Mouse (Mus musculus): Measurements from ENCODE around the gene Exoc5.
A peak's percentile ranks its signal among the peaks of the same experiment; 100 is the strongest.

The Exoc5 gene

DNA sequence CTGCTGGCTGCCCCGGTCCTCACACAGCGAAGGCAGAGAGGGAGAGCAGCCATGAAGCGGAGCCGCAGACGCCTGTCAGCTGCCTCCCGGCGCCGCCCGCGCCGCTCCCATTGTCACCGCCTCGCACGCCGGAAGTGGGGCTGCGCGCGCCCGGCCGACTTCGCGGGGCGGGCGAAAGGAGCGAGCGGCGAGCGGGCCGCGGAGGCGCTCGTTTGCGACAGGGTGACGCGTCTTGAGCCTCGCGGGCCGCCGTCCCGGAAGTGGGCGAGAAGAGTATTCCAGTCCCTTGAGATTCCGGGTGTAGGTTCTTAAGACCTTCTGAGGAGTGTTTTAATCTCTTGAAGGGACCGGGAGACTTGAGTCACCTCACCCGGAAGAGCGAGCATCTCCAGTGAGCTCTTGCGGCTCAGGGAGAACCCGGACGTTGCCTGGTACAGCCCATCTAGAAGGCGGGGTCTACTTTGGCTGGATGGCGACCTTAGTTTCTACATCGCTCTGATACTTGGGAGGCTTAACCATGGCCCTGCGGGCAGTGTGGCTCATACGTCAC lies at the start of gene Exoc5:
Gene Exoc5, minus strand, starts transcription at position 380 of the 550 bp plus-strand sequence.
- 0 out of 2 replicates have a peak, but pooled peaks have one; percentile 45 for TF ChIP-seq GATA4 (IDR thresholded peaks at IDR 0.05; ENCODE audit: insufficient replicate concordance, low read length)

GRCm38 (mm10) chr14:49091277-49091676 lies 24.8 kb upstream of the Exoc5 start:
- no peak for TF ChIP-seq GATA4 (IDR thresholded peaks at IDR 0.05; ENCODE audit: insufficient replicate concordance, low read length)

GRCm38 (mm10) chr14:49090102-49090501 lies 23.6 kb upstream of the Exoc5 start:
- TF ChIP-seq GATA4 (IDR thresholded peaks at IDR 0.05; ENCODE audit: insufficient replicate concordance, low read length) = no peak

- TF ChIP-seq GATA4 (IDR thresholded peaks at IDR 0.05; ENCODE audit: insufficient replicate concordance, low read length) = no peak
Measured at GRCm38 (mm10) chr14:49089461-49090058, 23.1 kb upstream of the Exoc5 start.

GRCm38 (mm10) chr14:49088155-49089048 lies 21.9 kb upstream of the Exoc5 start:
- no peak for TF ChIP-seq GATA4 (IDR thresholded peaks at IDR 0.05; ENCODE audit: insufficient replicate concordance, low read length)

DNA sequence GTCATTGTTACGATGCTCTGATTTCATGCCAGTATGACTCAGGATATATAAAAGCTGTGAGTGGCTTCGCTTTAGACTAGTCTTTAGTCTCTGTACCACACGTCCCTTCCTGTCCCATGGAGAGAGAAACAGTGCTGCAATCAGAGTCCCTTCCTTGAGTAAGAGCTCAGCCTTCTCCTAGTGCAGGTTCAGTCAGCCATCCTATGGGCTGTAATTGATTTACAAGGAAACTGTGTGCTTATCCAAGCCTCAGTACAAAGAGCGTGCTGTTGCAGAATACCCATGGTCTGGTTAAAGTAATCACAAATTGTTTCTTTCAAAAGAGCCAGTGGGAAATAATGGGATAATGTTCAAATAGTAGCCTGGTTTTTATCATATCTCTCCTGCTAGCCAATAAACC lies 20.1 kb upstream of the Exoc5 start:
- TF ChIP-seq GATA4 (IDR thresholded peaks at IDR 0.05; ENCODE audit: insufficient replicate concordance, low read length) = no peak

GRCm38 (mm10) chr14:49078820-49079219 lies 12.4 kb upstream of the Exoc5 start:
- TF ChIP-seq GATA4 (IDR thresholded peaks at IDR 0.05; ENCODE audit: insufficient replicate concordance, low read length) = no peak

GRCm38 (mm10) chr14:49074361-49074760 lies 7.9 kb upstream of the Exoc5 start:
- no peak for TF ChIP-seq GATA4 (IDR thresholded peaks at IDR 0.05; ENCODE audit: insufficient replicate concordance, low read length)

GRCm38 (mm10) chr14:49073896-49074295 lies 7.4 kb upstream of the Exoc5 start:
- TF ChIP-seq GATA4 (IDR thresholded peaks at IDR 0.05; ENCODE audit: insufficient replicate concordance, low read length) = no peak

GRCm38 (mm10) chr14:49072837-49073236 lies 6.4 kb upstream of the Exoc5 start:
- no peak for TF ChIP-seq GATA4 (IDR thresholded peaks at IDR 0.05; ENCODE audit: insufficient replicate concordance, low read length)

DNA sequence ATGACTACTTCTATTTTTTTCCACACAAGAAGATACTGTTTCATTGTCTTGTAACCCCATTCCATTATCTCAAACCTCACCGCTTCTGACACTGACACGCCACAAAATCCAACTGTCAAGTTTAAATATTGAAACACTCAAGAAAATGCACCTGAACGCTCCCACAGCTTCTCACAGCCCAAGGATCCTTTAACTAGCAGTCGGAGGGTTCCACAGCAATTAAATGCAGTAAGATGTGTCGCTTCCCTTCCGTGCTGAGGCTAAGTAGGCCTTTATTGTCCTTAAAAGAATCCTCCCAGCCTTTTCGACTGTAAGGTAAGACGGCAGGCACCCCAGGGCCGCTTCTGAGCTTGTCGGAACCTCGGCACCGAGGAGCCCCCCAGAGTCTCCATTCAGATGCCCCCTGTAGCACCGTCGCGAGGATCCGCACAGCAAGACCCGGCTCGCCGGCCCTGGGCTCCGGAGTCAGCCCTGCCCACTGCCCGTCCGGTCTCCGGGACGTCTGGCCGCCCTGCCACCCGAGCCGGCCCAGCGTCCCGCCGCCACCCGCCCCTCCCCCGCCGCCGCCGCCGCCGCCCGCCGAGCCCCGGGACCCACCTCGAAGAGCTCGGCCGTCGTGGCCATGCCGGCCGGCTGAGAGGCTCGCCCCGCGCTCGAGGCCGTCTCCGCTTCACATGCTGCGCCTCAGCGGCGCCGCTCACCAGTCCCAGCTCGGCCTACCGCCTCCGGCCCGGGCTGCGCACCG lies 752 bp downstream of the Exoc5 start, which contains the start of gene Ap5m1:
Gene Ap5m1, plus strand, starts transcription at position 569 of the 745 bp plus-strand sequence.
- TF ChIP-seq GATA4 (IDR thresholded peaks at IDR 0.05; ENCODE audit: insufficient replicate concordance, low read length) = no peak

- no peak for TF ChIP-seq GATA4 (IDR thresholded peaks at IDR 0.05; ENCODE audit: insufficient replicate concordance, low read length)
Measured at GRCm38 (mm10) chr14:49063838-49064237, 2.6 kb downstream of the Exoc5 start.

DNA sequence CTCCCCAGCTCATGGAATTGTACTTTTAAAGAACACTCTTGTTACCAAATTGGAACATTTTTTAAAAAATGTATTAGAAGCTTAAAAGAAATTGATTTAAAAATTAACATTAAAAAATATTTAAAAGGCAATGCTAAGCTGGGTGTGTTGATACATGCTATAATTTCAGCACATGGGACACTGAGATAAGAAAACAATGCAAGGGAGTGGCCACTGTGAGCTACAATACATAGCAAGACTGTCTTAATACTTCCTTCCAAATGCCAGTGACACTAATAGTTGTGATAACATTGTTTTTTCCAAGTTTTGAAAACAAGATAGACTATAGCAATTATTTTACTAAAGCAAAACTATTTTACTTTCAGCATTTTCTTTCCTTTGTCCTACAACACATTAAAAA lies 17.0 kb downstream of the Exoc5 start:
- 0 out of 2 replicates have a peak, but pooled peaks have one; percentile 7 for TF ChIP-seq GATA4 (IDR thresholded peaks at IDR 0.05; ENCODE audit: insufficient replicate concordance, low read length)

GRCm38 (mm10) chr14:49045610-49046009 lies 20.8 kb downstream of the Exoc5 start:
- no peak for TF ChIP-seq GATA4 (IDR thresholded peaks at IDR 0.05; ENCODE audit: insufficient replicate concordance, low read length)

DNA sequence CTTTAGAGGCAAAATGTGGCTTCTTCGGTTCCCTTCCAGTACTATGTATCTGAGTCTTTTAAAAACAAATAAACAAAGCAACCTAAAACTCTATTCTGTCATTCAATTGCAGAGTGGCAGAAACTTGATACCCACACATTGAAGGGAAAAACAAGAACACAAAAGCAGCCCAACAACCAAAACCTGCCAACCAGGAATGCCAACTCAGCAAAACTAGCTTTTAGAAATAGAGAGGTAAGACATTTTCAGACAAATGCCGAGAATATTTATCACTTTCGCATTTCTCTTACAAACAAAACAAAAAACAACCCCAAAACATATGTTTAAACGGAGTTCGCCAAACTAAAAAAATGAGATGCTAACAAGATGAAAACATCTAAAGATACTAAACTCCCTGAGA lies 37.5 kb downstream of the Exoc5 start:
- no peak for TF ChIP-seq GATA4 (IDR thresholded peaks at IDR 0.05; ENCODE audit: insufficient replicate concordance, low read length)
